Mouse (Mus musculus) layer of hippocampus, adult 6 months (tissue): ENCODE data around the gene Nudt12. TPM values are rescaled to one million over a fixed set of nuclear protein-coding genes. Genes with fewer than 3 reads are reported as not detected.

Experiments used
- long read RNA-seq, 2 experiments: library from polyadenylated mRNA; unstranded; transcript quantifications; one replicate each; pipeline ENCODE4 v2.0.0; 2019 to 2020
- polyA plus RNA-seq: library from polyadenylated mRNA; unstranded; fragments of <200 nt; fragmentation: Nextera tagmentation; gene quantifications from 2 replicates; pipeline ENCODE4 v1.2.3, GENCODE M21; 2021

Nudt12 gene
- polyA plus RNA-seq = 3.2 and 3.7 TPM in 2 replicates
- long read RNA-seq, experiment 1, partial matches to known transcripts = 5 of 5 reads
- long read RNA-seq, experiment 1, other reads (novel, unspliced or antisense) = 0 of 5 reads
- long read RNA-seq, experiment 2, full-length matches to known transcripts = 23 of 27 reads
- long read RNA-seq, experiment 2, partial matches to known transcripts = 0 of 27 reads
- long read RNA-seq, experiment 2, other reads (novel, unspliced or antisense) = 4 of 27 reads

DNA sequence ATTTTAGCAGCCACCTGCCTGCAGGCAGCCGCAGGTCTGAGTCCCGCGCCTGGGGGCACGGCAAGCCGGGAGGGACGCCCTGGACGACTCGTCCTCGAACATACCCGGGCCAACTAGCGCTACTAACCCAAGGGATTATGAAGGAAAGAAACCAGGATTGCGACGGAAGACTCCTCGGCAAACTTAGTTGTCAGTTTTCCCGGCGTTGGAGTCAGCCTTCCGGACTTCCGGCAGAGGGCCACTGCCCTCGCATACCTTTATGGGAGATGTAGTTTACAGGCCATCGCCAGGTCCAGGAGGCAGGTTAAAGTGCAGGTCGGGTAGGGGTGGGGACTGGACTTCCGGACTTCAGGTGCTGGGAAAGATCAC, at the start of gene Nudt12:
Gene Nudt12 (minus strand): TSS at position 282 of the 369 bp plus-strand sequence.

DNA sequence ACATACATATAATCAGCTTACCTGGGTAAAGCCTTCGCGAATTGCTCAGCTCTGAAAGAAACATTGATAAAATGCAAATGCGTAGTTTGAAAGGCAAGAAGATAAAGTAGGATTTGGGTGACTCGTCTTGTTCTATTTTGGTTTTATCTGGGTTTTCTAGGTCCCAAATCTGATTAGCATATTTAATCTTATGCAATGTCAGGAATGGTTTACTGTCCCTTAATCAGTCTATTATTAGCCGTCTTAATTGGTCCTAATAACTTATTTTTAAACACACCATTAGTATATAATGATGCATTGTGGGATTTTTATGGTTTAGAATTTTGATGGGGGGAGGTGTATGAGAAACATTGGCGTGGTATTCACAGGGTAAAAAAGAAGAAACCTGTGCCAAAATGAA, 21.9 kb downstream of the Nudt12 start, which contains the start of gene Pdzph1:
Gene Pdzph1 (minus strand): TSS at position 101 of the 400 bp plus-strand sequence.

Other genes starting within 250 kb of the Nudt12 start
- gene Pdzph1, start 22.0 kb downstream of the Nudt12 start, polyA plus RNA-seq = 3.6 and 4.1 TPM in 2 replicates